Mouse (Mus musculus): ENCODE measurements around the gene Numbl. TPM values are rescaled to one million over a fixed set of nuclear protein-coding genes. Genes with fewer than 3 reads are reported as not detected.

Gene Numbl
- polyA plus RNA-seq, 1 experiment from 2014 or later, result 12.6 TPM

DNA sequence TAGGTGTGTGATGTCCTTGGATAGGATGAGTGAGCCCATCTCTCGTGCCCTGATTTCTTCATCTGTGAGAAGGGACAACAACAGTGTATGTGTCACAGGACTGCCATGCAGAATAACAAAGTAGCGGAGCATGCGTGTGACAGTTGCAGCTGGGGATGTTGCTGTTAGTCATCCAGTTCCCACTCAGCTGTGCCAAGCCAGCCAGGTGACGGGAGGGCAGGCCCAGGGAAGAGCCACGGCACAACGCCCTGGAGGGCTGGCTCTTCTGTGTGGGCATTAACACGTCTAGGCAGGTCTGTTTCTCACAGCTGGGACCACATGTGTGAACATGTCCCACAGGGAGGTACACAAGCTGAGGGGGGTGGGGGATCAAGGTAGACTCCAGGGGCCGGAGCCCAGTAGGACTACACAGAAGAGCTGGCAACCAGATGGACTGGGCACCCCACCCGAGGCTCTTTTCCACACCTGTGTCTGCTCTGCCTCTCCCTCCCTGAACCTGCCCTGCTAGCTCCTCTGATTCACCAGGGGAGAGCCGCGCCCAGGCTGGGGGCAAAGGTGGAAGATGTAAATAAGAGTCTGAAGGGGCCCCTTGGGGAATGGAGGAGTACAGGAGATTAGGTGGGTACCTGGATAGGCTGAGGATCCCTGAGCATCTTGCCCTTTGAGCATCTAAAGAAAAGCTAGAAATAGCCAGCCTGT lies 33.2 kb upstream of the Numbl start:
- no peak overlapping the region for H3K27ac ChIP-seq
- H3K9ac ChIP-seq (ENCODE audit: low read depth, low read length), result no peak overlapping the region
- H3K4me1 ChIP-seq (replicated peaks; ENCODE audit: insufficient read depth, low read length), result peaks cover 26% of the 10 kb centered on the region
- no peak overlapping the region for H3K4me3 ChIP-seq (replicated peaks; ENCODE audit: low read depth, low read length)
- WGBS, result 50% methylated on average over 11 of the region's 11 CpGs
- H3K4me2 ChIP-seq (ENCODE audit: low read length), result peak overlapping the region; percentile 23; the same call in 1 of the 2 replicates
- H3K36me3 ChIP-seq (ENCODE audit: insufficient read depth, low read length), result no peaks in the 10 kb centered on the region
- ATAC-seq (replicated peaks; ENCODE audit: low FRiP score, low read depth) (no peak), DNase-seq (ENCODE audit: low spot score) (no peak)
- H3K27me3 ChIP-seq (ENCODE audit: insufficient read depth, low read length), result no peaks in the 10 kb centered on the region
- no peaks in the 10 kb centered on the region for H3K9me3 ChIP-seq (replicated peaks; ENCODE audit: low read length)
- no peak for TF ChIP-seq CTCF (IDR thresholded peaks at IDR 0.05; ENCODE audit: low read depth)

DNA sequence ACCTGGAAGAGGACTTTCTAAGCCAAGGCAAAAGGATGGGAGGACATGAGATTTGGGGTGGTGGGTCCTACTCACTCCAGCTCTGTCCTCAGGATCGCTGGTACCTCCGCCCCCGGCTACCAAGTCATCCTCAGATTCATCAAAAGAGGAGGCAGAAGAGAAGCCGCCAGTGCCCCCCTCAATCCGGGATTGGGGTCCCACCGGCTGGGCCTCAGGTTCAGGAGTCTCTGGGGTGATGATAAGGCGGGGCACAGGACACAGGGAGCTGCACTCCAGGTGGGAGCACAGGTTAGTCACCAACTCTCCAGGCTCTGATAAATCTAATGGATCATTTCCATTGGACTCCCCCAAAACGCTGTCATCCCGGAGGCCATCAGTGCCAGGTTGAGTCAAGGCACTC lies 31.0 kb upstream of the Numbl start:
- no peak for DNase-seq (ENCODE audit: low spot score)
- Histone ChIP-seq H3K9me3 (replicated peaks; ENCODE audit: low read length) (no peaks in the 10 kb centered on the region), H3K27ac (no peak overlapping the region), H3K4me1 (replicated peaks; ENCODE audit: insufficient read depth, low read length) (peaks cover 26% of the 10 kb centered on the region), H3K4me2 (ENCODE audit: low read length) (peak overlapping the region; percentile 69), H3K4me3 (replicated peaks; ENCODE audit: low read depth, low read length) (peak overlapping the region; percentile 64), H3K27me3 (ENCODE audit: insufficient read depth, low read length) (no peaks in the 10 kb centered on the region), H3K9ac (ENCODE audit: low read depth, low read length) (peak overlapping the region; percentile 81; the same call in 1 of the 2 replicates), H3K36me3 (ENCODE audit: insufficient read depth, low read length) (no peaks in the 10 kb centered on the region)
- no peak for ATAC-seq (replicated peaks; ENCODE audit: low FRiP score, low read depth)
- 27% methylated on average over 9 of the region's 9 CpGs for WGBS
- TF ChIP-seq CTCF (IDR thresholded peaks at IDR 0.05; ENCODE audit: low read depth), result no peak

GRCm38 (mm10) chr7:27227676-27228075 lies 30.6 kb upstream of the Numbl start:
- TF ChIP-seq CTCF (IDR thresholded peaks at IDR 0.05; ENCODE audit: low read depth), result no peak
- WGBS, result under 1% methylated on average over 10 of the region's 10 CpGs
- ATAC-seq (replicated peaks; ENCODE audit: low FRiP score, low read depth) (peak; percentile 25), DNase-seq (ENCODE audit: low spot score) (no peak)
- peak overlapping the region; percentile 69 for H3K4me2 ChIP-seq (ENCODE audit: low read length)
- H3K36me3 ChIP-seq (ENCODE audit: insufficient read depth, low read length), result no peaks in the 10 kb centered on the region
- H3K9ac ChIP-seq (ENCODE audit: low read depth, low read length), result peak overlapping the region; percentile 81
- H3K9me3 ChIP-seq (replicated peaks; ENCODE audit: low read length), result no peaks in the 10 kb centered on the region
- H3K27me3 ChIP-seq (ENCODE audit: insufficient read depth, low read length), result no peaks in the 10 kb centered on the region
- H3K4me3 ChIP-seq (replicated peaks; ENCODE audit: low read depth, low read length), result peak overlapping the region; percentile 64
- H3K27ac ChIP-seq, result peak overlapping the region; percentile 88; the same call in 1 of the 2 replicates
- peaks cover 26% of the 10 kb centered on the region for H3K4me1 ChIP-seq (replicated peaks; ENCODE audit: insufficient read depth, low read length)

DNA sequence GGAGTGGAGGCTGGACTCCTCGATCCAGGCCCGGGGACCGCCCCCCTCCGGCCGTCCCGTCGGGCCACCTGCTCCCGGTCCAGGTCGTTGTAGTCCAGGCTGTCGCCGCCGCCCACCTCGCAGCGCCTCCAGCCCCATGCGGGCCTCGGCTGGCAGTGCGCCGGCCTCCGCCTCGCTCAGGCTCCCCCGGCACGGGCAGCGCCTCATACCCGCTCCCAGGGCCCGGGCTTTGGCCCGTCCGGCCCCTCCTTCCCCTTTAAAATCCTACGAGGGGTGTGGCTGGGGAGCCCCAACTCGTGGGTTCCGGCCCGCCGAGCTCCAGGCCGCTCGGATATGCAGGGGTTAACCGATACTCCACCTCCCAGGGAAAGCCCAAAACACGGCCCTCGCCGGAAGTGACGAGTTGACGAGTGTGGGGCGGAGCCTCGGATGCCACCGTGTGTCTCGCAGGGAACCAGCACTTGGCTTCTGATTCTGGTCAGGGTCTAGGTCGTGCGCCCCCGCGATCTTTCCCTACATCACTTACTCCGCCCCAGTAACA lies 29.9 kb upstream of the Numbl start, which contains the start of gene Itpkc:
TSS of gene Itpkc (minus strand) at position 381 of the 541 bp plus-strand sequence.
- Histone ChIP-seq H3K36me3 (ENCODE audit: insufficient read depth, low read length) (no peaks in the 10 kb centered on the region), H3K27me3 (ENCODE audit: insufficient read depth, low read length) (no peaks in the 10 kb centered on the region), H3K27ac (peak within 1 kb of the TSS; percentile 88), H3K4me2 (ENCODE audit: low read length) (peak within 1 kb of the TSS; percentile 69), H3K9me3 (replicated peaks; ENCODE audit: low read length) (no peaks in the 10 kb centered on the region), H3K4me1 (replicated peaks; ENCODE audit: insufficient read depth, low read length) (peaks cover 26% of the 10 kb centered on the region), H3K4me3 (replicated peaks; ENCODE audit: low read depth, low read length) (peak within 1 kb of the TSS; percentile 64), H3K9ac (ENCODE audit: low read depth, low read length) (peak within 1 kb of the TSS; percentile 81)
- ATAC-seq (replicated peaks; ENCODE audit: low FRiP score, low read depth), result peak; percentile 82
- under 1% methylated on average over 49 of the region's 49 CpGs for WGBS
- peak; percentile 97 for DNase-seq (ENCODE audit: low spot score)
- peak; percentile 23; the same call in 1 of the 2 replicates for TF ChIP-seq CTCF (IDR thresholded peaks at IDR 0.05; ENCODE audit: low read depth)

- TF ChIP-seq CTCF (IDR thresholded peaks at IDR 0.05; ENCODE audit: low read depth), result no peak
- peak overlapping the region; percentile 64 for H3K4me3 ChIP-seq (replicated peaks; ENCODE audit: low read depth, low read length)
- H3K27ac ChIP-seq, result peak overlapping the region; percentile 88
- H3K9ac ChIP-seq (ENCODE audit: low read depth, low read length), result peak overlapping the region; percentile 81
- DNase-seq (ENCODE audit: low spot score) (no peak), ATAC-seq (replicated peaks; ENCODE audit: low FRiP score, low read depth) (no peak)
- no peaks in the 10 kb centered on the region for H3K36me3 ChIP-seq (ENCODE audit: insufficient read depth, low read length)
- H3K27me3 ChIP-seq (ENCODE audit: insufficient read depth, low read length), result no peaks in the 10 kb centered on the region
- no peaks in the 10 kb centered on the region for H3K9me3 ChIP-seq (replicated peaks; ENCODE audit: low read length)
- WGBS, result 14% methylated on average over 6 of the region's 6 CpGs
- H3K4me2 ChIP-seq (ENCODE audit: low read length), result peak overlapping the region; percentile 69
- H3K4me1 ChIP-seq (replicated peaks; ENCODE audit: insufficient read depth, low read length), result peaks cover 22% of the 10 kb centered on the region
These were observed 29.4 kb upstream of the Numbl start for GRCm38 (mm10) chr7:27228865-27229264.

DNA sequence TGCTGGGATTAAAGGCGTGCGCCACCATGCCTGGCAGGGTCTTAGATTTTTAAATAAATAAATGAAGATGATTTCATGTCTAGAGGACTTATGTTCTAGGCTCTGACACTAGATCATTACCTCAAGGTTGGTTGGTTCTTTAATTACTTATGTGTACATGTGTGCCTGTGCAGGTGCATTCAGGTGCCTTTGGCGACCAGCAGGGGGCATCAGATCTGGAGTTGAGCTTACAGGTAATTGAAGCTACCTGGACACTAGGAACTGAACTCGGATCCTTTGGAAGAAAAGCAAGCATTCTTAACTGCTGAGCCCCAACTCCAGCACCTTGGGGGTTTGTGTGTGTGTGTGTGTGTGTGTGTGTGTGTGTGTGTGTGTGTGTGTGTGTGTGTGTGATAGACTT lies 27.5 kb upstream of the Numbl start:
- no peaks in the 10 kb centered on the region for H3K9me3 ChIP-seq (replicated peaks; ENCODE audit: low read length)
- peaks cover 15% of the 10 kb centered on the region for H3K4me1 ChIP-seq (replicated peaks; ENCODE audit: insufficient read depth, low read length)
- H3K27me3 ChIP-seq (ENCODE audit: insufficient read depth, low read length), result no peaks in the 10 kb centered on the region
- peak; percentile 33; the same call in 1 of the 2 replicates for TF ChIP-seq CTCF (IDR thresholded peaks at IDR 0.05; ENCODE audit: low read depth)
- DNase-seq (ENCODE audit: low spot score) (no peak), ATAC-seq (replicated peaks; ENCODE audit: low FRiP score, low read depth) (no peak)
- H3K4me2 ChIP-seq (ENCODE audit: low read length), result no peak overlapping the region
- no peaks in the 10 kb centered on the region for H3K36me3 ChIP-seq (ENCODE audit: insufficient read depth, low read length)
- no peak overlapping the region for H3K4me3 ChIP-seq (replicated peaks; ENCODE audit: low read depth, low read length)
- no peak overlapping the region for H3K9ac ChIP-seq (ENCODE audit: low read depth, low read length)
- WGBS, result 80% methylated on average over 4 of the region's 4 CpGs
- H3K27ac ChIP-seq, result no peak overlapping the region

Data from kidney, postnatal 0 days (tissue).